Mouse (Mus musculus): ENCODE measurements around the gene Zc3h15. TPM values are rescaled to one million over a fixed set of nuclear protein-coding genes. Genes with fewer than 3 reads are reported as not detected.

The Zc3h15 gene
- total RNA-seq (2023), result 105 TPM

GRCm38 (mm10) chr2:83644276-83645252 lies at the start of gene Zc3h15:
Gene Zc3h15 (plus strand): TSS chr2:83644435.

Other genes with a start within 250 kb of the Zc3h15 start
- gene Itgav, start 80.0 kb downstream of the Zc3h15 start, total RNA-seq (2023), result 35.8 TPM
- gene Fam171b, start 168.2 kb downstream of the Zc3h15 start, total RNA-seq (2023), result 1.6 TPM

Measured in CD4-positive naive resting alpha-beta T cell, adult 57 days (primary cell).